Mouse (Mus musculus) liver, embryonic 11.5 days (tissue): ENCODE data around the gene Furin. TPM values are rescaled to one million over a fixed set of nuclear protein-coding genes. Genes with fewer than 3 reads are reported as not detected.

ENCODE experiments used
- ATAC-seq: fragments of 200-750 bp; cut with Nextera tagmentation; replicated peaks from 2 replicates; pipeline ENCODE4 v1.8.0; 2017; ENCODE audit warnings: moderate number of reproducible peaks, mild to moderate bottlenecking, moderate TSS enrichment, moderate library complexity; ENCODE audit not compliant: low FRiP score
- DNase-seq: peaks from one replicate; pipeline ENCODE4 v3.0.0-alpha.2; 2017; ENCODE audit warnings: low spot score
- H3K27ac ChIP-seq: fragments of 300-500 bp; sonication (generic); 2 replicates; pipeline ENCODE4 v1.5.1; 2014; ENCODE audit warnings: mild to moderate bottlenecking, low read depth, low read length, control low read depth
- H3K27me3 ChIP-seq: fragments of 300-500 bp; sonication (generic); replicated peaks from 2 replicates; pipeline ENCODE4 v1.6.1; 2014; ENCODE audit warnings: low read length, mixed read lengths; ENCODE audit not compliant: control insufficient read depth, insufficient read depth
- H3K36me3 ChIP-seq: fragments of 300-500 bp; sonication (generic); 2 replicates; pipeline ENCODE4 v1.6.1; 2014; ENCODE audit warnings: mild to moderate bottlenecking, low read length, moderate library complexity, mixed read lengths; ENCODE audit not compliant: control insufficient read depth, insufficient read depth
- H3K4me1 ChIP-seq: fragments of 300-500 bp; sonication (generic); replicated peaks from 2 replicates; pipeline ENCODE4 v1.6.1; 2014; ENCODE audit warnings: low read length, mixed read lengths; ENCODE audit not compliant: control insufficient read depth, insufficient read depth
- H3K4me2 ChIP-seq: fragments of 300-500 bp; sonication (generic); 2 replicates; pipeline ENCODE4 v1.6.1; 2014; ENCODE audit warnings: mild to moderate bottlenecking, control low read depth, moderate library complexity
- H3K4me3 ChIP-seq: fragments of 300-500 bp; sonication (generic); 2 replicates; pipeline ENCODE4 v1.5.1; 2014; ENCODE audit warnings: low read depth, low read length, control low read depth
- H3K9ac ChIP-seq: fragments of 300-500 bp; sonication (generic); 2 replicates; pipeline ENCODE4 v1.6.1; 2014; ENCODE audit warnings: low read depth, low read length, control low read depth
- H3K9me3 ChIP-seq: fragments of 300-500 bp; sonication (generic); 2 replicates; pipeline ENCODE4 v1.6.1; 2016; ENCODE audit warnings: low read length, inconsistent platforms, mixed read lengths; ENCODE audit not compliant: control insufficient read depth
- WGBS: fragments of 180-500 bp; shearing (Covaris S2); extraction: QIAGEN DNeasy Blood & Tissue Kit; methylation state at CpG from one replicate; pipeline ENCODE4 v1.1.7; 2014; 5-methylcytosine and 5-hydroxymethylcytosine counted together
- polyA plus RNA-seq: library from polyadenylated mRNA; unstranded; fragments of >200 nt; fragmentation: Nextera tagmentation; extraction: Ambion mirVana; gene quantifications from 2 replicates; pipeline ENCODE4 v1.2.1, GENCODE M21; 2014

Gene Furin
- polyA plus RNA-seq, 1 experiment from 2014 or later, result 10.4 TPM

DNA sequence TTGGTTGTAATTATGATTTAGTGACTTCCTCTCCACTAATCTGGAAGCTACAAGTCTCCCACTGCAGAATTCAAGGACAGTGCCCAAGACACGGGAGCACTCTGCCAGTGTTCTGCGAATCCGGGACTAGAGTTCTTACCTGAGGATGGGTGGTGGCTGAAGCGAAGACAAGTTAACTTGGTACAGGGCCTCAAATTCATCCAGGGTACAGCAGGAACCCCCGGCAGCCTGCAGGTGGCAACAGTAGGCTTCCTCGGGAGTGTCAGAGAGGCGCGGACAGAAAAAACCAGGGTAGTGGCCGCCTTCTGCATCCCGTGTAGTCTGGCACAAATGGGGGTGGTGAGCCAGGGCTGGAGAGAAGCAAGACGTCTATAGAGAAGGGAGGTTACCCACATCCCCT is 64.4 kb downstream of the Furin start, which contains the start of gene Unc45a:
Gene Unc45a, minus strand, starts transcription at position 213 of the 400 bp plus-strand sequence.
- peaks cover 24% of the 10 kb centered on the region for H3K4me1 ChIP-seq
- H3K4me2 ChIP-seq, result peak within 1 kb of the TSS; percentile 84
- no peaks in the 10 kb centered on the region for H3K27me3 ChIP-seq
- peak within 1 kb of the TSS; percentile 69 for H3K4me3 ChIP-seq
- peak; percentile 74 for DNase-seq
- peak; percentile 67 for ATAC-seq
- 3% methylated on average over 11 of the region's 11 CpGs for WGBS
- peak within 1 kb of the TSS; percentile 68 for H3K27ac ChIP-seq
- H3K36me3 ChIP-seq, result peaks cover 6% of the 10 kb centered on the region
- peak within 1 kb of the TSS; percentile 79 for H3K9ac ChIP-seq
- no peaks in the 10 kb centered on the region for H3K9me3 ChIP-seq

DNA sequence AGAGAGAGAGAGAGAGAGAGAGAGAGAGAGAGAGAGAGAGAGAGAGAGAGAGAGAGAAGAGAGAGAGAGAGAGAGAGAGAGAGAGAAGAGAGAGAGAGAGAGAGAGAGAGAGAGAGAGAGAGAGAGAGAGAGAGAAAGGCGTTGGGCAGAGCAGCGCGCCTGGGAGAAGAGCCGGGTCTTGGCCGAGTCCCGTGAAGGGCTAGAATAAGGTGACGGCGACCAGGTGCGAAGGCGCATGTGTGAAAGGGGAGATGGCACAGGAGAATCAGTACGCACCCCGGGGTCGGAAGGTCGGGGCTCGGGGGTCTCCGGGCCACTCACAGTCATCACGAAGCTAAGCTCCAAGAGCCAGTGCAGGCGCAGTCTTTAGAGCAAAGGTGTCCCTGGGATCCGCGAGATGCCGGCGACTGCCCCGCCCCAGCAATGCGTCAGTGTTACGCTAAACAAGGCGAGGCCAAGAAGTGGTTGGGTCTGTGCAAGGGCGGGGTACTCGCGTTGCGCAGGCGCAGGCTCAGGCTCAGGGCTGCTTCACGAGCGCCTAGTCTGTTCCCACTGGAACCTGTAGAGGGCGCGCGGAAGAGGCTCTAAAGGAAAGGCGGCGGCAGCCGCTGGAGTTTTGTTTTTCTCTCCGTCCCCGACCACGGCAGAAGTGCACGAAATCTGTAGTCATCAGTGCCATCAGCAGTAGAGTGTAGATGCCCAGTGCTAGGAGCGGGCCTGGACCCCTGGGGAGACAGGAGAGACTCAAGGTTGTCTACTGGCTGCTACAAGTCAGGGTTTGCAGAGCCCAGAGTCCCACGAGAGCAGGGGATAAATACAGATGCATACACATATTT is 65.2 kb downstream of the Furin start:
- DNase-seq (peak; percentile 93), ATAC-seq (peak; percentile 96)
- peak overlapping the region; percentile 68 for H3K27ac ChIP-seq
- H3K9me3 ChIP-seq, result no peaks in the 10 kb centered on the region
- under 1% methylated on average over 45 of the region's 45 CpGs for WGBS
- H3K4me3 ChIP-seq, result peak overlapping the region; percentile 69
- peak overlapping the region; percentile 79 for H3K9ac ChIP-seq
- peak overlapping the region; percentile 84 for H3K4me2 ChIP-seq
- no peaks in the 10 kb centered on the region for H3K27me3 ChIP-seq
- peaks cover 24% of the 10 kb centered on the region for H3K4me1 ChIP-seq
- H3K36me3 ChIP-seq, result peaks cover 10% of the 10 kb centered on the region

DNA sequence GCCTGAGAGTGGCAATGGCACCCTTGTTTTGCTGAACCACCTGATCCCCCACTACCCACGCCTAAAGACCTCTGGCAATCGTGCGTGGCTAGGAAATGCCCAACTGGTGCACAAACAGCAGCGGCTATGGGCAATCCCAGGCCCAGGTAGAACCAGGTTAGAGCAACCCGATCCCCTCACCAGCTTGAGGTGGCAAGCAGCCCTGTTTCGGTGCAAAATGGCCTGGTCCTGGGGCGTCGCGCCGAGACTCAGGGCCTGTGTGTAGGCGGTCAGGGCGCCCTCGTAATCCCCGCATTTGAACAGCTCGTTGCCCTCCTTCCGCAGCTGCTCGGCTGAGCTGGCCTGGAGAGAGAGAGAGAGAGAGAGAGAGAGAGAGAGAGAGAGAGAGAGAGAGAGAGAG is 65.9 kb downstream of the Furin start:
- ATAC-seq, result no peak
- WGBS, result 13% methylated on average over 16 of the region's 17 CpGs
- Histone ChIP-seq H3K27ac (no peak overlapping the region), H3K9ac (peak overlapping the region; percentile 62), H3K27me3 (no peaks in the 10 kb centered on the region), H3K4me1 (peaks cover 24% of the 10 kb centered on the region), H3K9me3 (no peaks in the 10 kb centered on the region), H3K4me3 (peak overlapping the region; percentile 69), H3K36me3 (peaks cover 14% of the 10 kb centered on the region), H3K4me2 (peak overlapping the region; percentile 84)
- DNase-seq, result no peak

Other genes starting within 250 kb of the Furin start
- 11.7 and 12.9 TPM in 2 replicates for gene Sema4b, start 218.6 kb downstream of the Furin start, polyA plus RNA-seq
- gene Cib1, start 172.6 kb downstream of the Furin start, polyA plus RNA-seq, result 113 and 114 TPM in 2 replicates
- gene Gdpgp1, start 172.6 kb downstream of the Furin start, polyA plus RNA-seq, result 6.5 and 7.4 TPM in 2 replicates
- 0.52 and 1.6 TPM in 2 replicates for gene Ttll13, start 159.1 kb downstream of the Furin start, polyA plus RNA-seq
- 55.1 and 58.4 TPM in 2 replicates for gene Ngrn, start 144.2 kb downstream of the Furin start, polyA plus RNA-seq
- gene Vps33b, start 135.8 kb downstream of the Furin start, polyA plus RNA-seq, result 20.8 and 24.4 TPM in 2 replicates
- 148 and 178 TPM in 2 replicates for gene Prc1, start 111.0 kb downstream of the Furin start, polyA plus RNA-seq
- 10.7 and 11.4 TPM in 2 replicates for gene Rccd1, start 81.0 kb downstream of the Furin start, polyA plus RNA-seq
- gene Unc45a, start 64.4 kb downstream of the Furin start, polyA plus RNA-seq, result 23.7 and 24.0 TPM in 2 replicates
- 9.7 and 10.5 TPM in 2 replicates for gene Hddc3, start 62.3 kb downstream of the Furin start, polyA plus RNA-seq
- gene Man2a2, start 34.1 kb downstream of the Furin start, polyA plus RNA-seq, result 9.4 and 12.4 TPM in 2 replicates
- 15.2 and 16.4 TPM in 2 replicates for gene Fes, start 17.5 kb downstream of the Furin start, polyA plus RNA-seq
- gene Blm, start 129.7 kb upstream of the Furin start, polyA plus RNA-seq, result 54.8 and 58.3 TPM in 2 replicates